Mouse (Mus musculus): ENCODE measurements around the gene Cd99l2.

Cd99l2 gene

GRCm38 (mm10) chrX:71467491-71467890 lies 25.2 kb downstream of the Cd99l2 start:
- no peak for DNase-seq (ENCODE audit: low spot score)

DNA sequence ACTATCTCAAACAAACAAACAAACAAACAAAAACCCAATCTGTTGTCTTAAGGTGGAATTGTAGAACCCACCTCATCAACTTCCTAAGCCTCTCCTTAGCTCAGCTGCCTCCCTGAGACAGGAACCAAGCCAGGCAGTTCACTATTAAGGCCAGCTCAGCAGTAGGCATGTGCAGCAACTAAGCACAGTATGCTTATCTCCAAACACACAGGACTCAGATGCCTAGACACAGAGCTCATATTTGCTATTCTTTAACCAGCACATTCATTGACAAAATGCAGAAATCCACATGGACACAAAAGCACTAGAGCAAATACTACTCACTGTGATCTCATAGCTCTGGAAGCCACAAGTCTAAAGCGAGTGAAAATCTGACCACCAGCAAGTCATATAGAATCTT lies 27.2 kb downstream of the Cd99l2 start:
- no peak for DNase-seq (ENCODE audit: low spot score)

- peak; percentile 6 for DNase-seq (ENCODE audit: low spot score)
Observed at GRCm38 (mm10) chrX:71464138-71464826, 28.4 kb downstream of the Cd99l2 start.

- DNase-seq (ENCODE audit: low spot score): no peak
Observed at GRCm38 (mm10) chrX:71456078-71456737, 36.4 kb downstream of the Cd99l2 start.

GRCm38 (mm10) chrX:71442916-71443315 lies 49.7 kb downstream of the Cd99l2 start:
- DNase-seq (ENCODE audit: low spot score): no peak

- no peak for DNase-seq (ENCODE audit: low spot score)
Observed at GRCm38 (mm10) chrX:71439473-71439872, 53.2 kb downstream of the Cd99l2 start.

- DNase-seq (ENCODE audit: low spot score): no peak
Observed at GRCm38 (mm10) chrX:71435542-71435941, 57.1 kb downstream of the Cd99l2 start.

DNA sequence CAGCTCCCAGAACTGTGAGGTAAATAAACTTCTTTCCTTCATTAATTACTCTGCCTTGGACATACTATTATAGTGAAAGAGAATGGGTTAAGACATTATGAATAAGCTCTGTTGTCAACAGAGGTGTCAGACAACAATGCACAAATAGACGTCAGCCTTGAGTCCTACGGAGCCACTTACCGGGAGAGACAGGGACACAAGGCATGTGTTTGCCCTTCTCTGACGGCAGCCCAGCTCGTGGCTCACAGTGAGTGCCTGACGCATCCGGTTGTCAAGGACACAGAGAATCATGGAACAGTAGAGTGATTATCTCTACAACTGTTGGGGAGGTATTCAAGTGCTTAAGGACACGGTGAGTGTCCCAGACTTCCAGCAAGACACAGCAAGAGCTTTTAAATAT lies 57.8 kb downstream of the Cd99l2 start:
- no peak for DNase-seq (ENCODE audit: low spot score)

DNA sequence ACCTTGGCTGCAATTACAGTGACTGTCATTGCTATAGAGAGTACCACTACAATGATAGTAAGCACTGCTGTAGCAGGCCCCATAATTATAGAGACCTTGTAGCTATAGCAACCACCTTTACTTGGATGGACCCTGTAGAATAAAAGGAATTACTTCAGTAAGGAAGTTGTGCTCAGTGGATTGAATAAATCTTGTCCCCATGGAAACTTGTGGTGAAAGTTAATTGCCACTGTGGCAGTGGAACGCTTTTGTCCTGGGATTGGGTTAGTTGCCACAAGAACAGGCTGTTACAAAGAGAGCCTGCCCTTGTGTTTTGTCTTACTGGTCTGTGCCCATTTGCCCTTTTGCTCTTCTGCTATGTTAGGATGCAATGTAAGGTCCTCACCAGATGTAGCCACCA lies 58.2 kb downstream of the Cd99l2 start:
- no peak for DNase-seq (ENCODE audit: low spot score)

DNA sequence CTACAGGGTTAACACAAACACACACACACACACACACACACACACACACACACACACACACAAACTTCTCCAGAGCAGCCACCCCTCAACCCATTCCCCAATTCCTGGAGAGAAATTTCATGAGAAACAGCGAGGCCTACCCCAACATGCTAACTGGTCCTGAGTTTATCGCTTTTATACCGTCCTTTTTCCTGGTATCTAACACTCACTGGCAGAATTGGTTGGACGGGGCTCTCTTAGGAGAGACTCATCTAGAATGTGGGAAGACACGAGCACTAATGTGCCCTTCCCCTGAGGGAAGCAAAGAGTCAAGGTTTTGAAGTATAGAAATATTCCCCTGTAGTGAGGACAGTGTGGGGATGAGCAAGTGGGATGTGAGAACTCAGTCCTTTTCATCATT lies 61.7 kb downstream of the Cd99l2 start:
- DNase-seq (ENCODE audit: low spot score): no peak

DNA sequence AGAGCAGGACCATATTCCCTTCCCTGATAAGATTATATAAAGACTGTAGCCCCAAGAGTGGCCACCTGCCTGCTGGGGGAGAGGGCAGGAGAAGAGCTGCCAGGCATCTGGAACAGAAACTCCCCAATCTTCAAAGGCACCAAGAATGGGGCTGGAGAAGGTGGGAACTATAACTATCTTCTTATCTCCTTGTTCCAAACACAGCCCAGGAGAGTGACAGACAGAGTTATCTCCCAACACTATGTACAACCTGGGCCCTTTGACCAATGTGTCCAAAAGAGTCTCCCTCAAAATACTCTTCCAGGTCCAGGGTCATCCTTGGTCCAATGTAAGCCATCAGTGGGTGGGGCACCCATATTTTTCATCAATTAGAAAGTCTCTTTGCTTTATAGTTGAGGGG lies 65.2 kb downstream of the Cd99l2 start:
- DNase-seq (ENCODE audit: low spot score): no peak

DNA sequence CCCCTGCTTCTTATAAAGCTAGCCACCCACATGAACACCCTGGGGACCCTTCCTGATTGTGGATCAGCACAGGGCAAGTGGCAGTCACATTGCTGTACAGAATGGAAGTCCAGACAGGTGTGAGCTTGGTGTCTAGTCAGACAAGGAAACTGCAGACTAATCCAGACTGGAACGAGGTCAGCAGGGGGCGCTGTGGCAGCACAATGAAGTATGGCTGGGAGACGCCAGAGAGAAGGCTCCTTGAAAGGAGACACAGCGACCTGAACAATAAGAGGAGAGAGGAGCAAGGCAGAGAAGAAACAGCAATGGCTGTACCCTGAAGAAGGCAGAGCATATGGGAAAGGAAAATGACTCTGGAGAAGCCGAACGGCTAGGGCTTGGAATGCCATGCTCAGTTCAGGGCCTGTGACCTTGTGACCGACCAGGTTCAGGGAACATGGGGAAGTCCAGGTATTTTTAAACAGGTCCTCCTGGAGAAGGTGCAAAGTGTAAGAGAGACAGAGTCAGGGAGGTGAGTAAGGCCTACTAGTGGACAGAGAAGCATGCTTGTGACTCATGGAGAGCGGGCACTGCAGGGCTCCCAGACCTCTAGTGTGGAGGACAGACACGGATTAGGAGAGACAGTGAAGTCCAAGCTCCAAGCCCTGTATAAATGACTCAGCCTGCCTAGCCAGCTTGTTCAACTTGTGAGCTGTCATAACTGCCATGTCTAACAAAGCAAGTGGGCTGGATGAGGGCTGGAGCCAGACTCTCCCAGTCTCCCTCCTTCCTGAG lies 66.7 kb downstream of the Cd99l2 start:
- peak; percentile 78 for DNase-seq (ENCODE audit: low spot score)

GRCm38 (mm10) chrX:71424852-71425251 lies 67.8 kb downstream of the Cd99l2 start:
- no peak for DNase-seq (ENCODE audit: low spot score)

DNA sequence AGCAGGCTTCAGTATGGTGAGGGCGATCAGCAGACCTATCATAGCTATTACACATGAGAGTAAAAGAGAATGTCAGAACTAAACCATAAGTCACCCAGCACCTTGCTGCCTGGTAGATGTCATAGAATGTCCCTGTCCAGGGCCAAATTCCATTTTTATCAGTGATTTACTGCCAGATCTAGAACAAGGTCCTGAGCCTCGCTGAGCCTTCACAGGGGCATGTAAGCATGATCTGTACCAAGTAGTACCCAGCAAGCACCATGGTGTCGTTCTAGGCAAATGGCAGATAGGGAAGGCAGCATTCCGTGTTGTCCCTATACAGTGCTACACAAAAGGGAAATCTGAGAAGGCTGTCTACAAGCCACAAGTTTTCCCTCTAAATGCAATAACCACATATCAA lies 79.0 kb downstream of the Cd99l2 start:
- DNase-seq (ENCODE audit: low spot score): no peak

GRCm38 (mm10) chrX:71412776-71413175 lies 79.9 kb downstream of the Cd99l2 start:
- DNase-seq (ENCODE audit: low spot score): no peak

- DNase-seq (ENCODE audit: low spot score): no peak
Observed at GRCm38 (mm10) chrX:71408386-71408785, 84.3 kb downstream of the Cd99l2 start.

- no peak for DNase-seq (ENCODE audit: low spot score)
Observed at GRCm38 (mm10) chrX:71406290-71406689, 86.4 kb downstream of the Cd99l2 start.

- no peak for DNase-seq (ENCODE audit: low spot score)
Observed at GRCm38 (mm10) chrX:71396326-71396725, 96.3 kb downstream of the Cd99l2 start.

DNA sequence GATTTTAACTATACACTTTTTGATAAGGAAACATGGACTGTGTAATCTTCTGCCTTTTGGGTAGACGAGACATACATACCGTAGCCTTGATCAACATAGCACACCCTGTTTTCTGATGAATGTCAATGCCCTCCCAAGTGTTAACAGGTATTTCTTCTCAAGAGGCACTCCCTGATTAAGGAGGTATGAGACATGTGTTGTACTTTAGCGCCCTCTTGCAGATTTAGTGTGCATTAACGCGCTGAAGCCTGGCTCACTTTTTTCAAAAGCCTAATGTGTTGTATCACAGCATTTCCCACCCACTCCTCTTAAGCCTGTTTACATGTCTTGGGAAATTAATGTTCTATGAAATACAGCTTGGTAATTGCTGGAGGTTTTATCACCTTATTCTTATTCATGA lies 111.1 kb downstream of the Cd99l2 start:
- DNase-seq (ENCODE audit: low spot score): peak; percentile 28

GRCm38 (mm10) chrX:71378435-71378834 lies 114.2 kb downstream of the Cd99l2 start:
- no peak for DNase-seq (ENCODE audit: low spot score)

- no peak for DNase-seq (ENCODE audit: low spot score)
Observed at GRCm38 (mm10) chrX:71376781-71377180, 115.9 kb downstream of the Cd99l2 start.

All from layer of hippocampus, adult 11-12 months (tissue).